Mouse (Mus musculus) ES-Bruce4 (cell line): Measurements from ENCODE around the gene Gm6268. TPM values are rescaled to one million over a fixed set of nuclear protein-coding genes. Genes with fewer than 3 reads are reported as not detected.

Experiments
- H3K27ac ChIP-seq: 2 replicates; pipeline ENCODE4 v1.5.1; 2012; ENCODE audit warnings: low read length, inconsistent platforms; ENCODE audit not compliant: insufficient read depth
- H3K27me3 ChIP-seq: 2 replicates; pipeline ENCODE4 v1.6.1; 2012; ENCODE audit warnings: mild to moderate bottlenecking, low read length, inconsistent platforms; ENCODE audit not compliant: control insufficient read depth, poor library complexity, insufficient read depth, severe bottlenecking
- H3K36me3 ChIP-seq: 2 replicates; pipeline ENCODE4 v1.6.1; 2012; ENCODE audit warnings: inconsistent platforms, mild to moderate bottlenecking, low read length, moderate library complexity; ENCODE audit not compliant: control insufficient read depth, poor library complexity, insufficient read depth, severe bottlenecking
- H3K4me1 ChIP-seq: one replicate; pipeline ENCODE4 v1.8.1; 2011; ENCODE audit warnings: low read length; ENCODE audit not compliant: control insufficient read depth, insufficient read depth
- H3K4me3 ChIP-seq: 2 replicates; pipeline ENCODE4 v1.5.1; 2011; ENCODE audit warnings: low read depth, mild to moderate bottlenecking, low read length
- H3K9ac ChIP-seq: 2 replicates; pipeline ENCODE4 v1.6.1; 2012; ENCODE audit warnings: low read depth, mild to moderate bottlenecking, inconsistent platforms; ENCODE audit not compliant: poor library complexity, severe bottlenecking
- H3K9me3 ChIP-seq: replicated peaks from 2 replicates; pipeline ENCODE4 v1.6.1; 2012; ENCODE audit warnings: mild to moderate bottlenecking, low read length, inconsistent platforms; ENCODE audit not compliant: control insufficient read depth, poor library complexity, insufficient read depth, severe bottlenecking
- CTCF ChIP-seq: IDR thresholded peaks from one replicate; pipeline ENCODE4 v1.8.1; 2011; ENCODE audit warnings: low read depth, low read length
- EP300 ChIP-seq: IDR thresholded peaks from 2 replicates; pipeline ENCODE4 v1.6.1; 2011; ENCODE audit warnings: low read depth, low read length; ENCODE audit not compliant: insufficient read depth
- POLR2A ChIP-seq: IDR thresholded peaks from one replicate; pipeline ENCODE4 v1.8.1; 2011; ENCODE audit warnings: low read length; ENCODE audit not compliant: insufficient read depth
- polyA plus RNA-seq: library from polyadenylated mRNA; stranded (reverse); fragments of >200 nt; gene quantifications from 2 replicates; pipeline ENCODE4 v1.2.4, GENCODE M21; 2011; ENCODE audit warnings: low read depth; ENCODE audit not compliant: missing spikeins, insufficient read depth, insufficient read length

Gene Gm6268
- not detected in 2 replicates for polyA plus RNA-seq

DNA sequence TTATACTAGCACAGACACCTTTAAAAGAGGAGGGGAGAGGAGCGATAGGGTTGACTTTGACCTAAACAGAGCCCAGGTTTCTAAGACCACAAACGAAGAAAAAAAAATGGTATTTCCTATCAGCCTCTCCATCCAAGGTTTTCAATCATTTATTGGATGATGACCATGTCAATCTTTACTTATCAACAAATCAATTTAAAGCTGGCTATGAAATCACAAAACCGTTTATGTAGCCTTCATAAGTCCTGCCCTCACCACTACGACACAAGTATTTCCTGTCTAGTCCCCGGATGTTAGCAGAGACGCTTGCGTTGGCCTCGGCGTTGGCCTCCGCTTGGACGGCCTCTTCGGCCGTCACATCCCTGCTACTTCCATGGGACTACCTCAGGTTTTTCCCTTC lies at the start of gene Gm6268:
Gene Gm6268 (plus strand): TSS at position 301 of the 400 bp plus-strand sequence.
- Histone ChIP-seq H3K27ac (no peak within 1 kb of the TSS), H3K36me3 (no peaks in the 10 kb centered on the region), H3K27me3 (no peaks in the 10 kb centered on the region), H3K4me1 (no peaks in the 10 kb centered on the region), H3K4me3 (no peak within 1 kb of the TSS), H3K9me3 (no peaks in the 10 kb centered on the region), H3K9ac (no peak within 1 kb of the TSS)
- TF ChIP-seq CTCF, result no peak
- TF ChIP-seq POLR2A, result no peak
- no peak for TF ChIP-seq EP300

DNA sequence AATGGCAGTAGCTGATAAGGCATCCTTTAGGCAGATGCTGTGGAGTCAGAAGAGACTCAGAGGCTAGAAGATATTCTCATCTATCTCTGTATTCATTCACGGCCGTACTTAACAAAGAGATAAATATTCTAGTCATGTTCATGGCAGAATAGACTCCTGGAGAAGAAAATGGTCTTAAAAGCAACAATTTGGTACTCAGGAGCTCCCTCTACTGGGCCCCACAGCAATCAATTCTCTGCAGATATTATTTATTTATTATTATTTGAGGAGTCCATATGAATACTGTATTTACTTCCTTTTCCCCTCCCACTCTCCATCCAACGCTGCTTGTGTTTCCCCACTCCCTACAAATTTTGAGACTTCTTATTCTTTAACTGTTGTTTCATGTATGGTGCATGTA lies 48.6 kb upstream of the Gm6268 start:
- Histone ChIP-seq H3K36me3 (no peaks in the 10 kb centered on the region), H3K4me1 (no peaks in the 10 kb centered on the region), H3K27me3 (no peaks in the 10 kb centered on the region), H3K9ac (no peak overlapping the region), H3K9me3 (no peaks in the 10 kb centered on the region), H3K27ac (no peak overlapping the region), H3K4me3 (no peak overlapping the region)
- TF ChIP-seq EP300, result no peak
- no peak for TF ChIP-seq CTCF
- TF ChIP-seq POLR2A, result no peak

- no peak overlapping the region for H3K4me3 ChIP-seq
- H3K9ac ChIP-seq, result no peak overlapping the region
- H3K36me3 ChIP-seq, result no peaks in the 10 kb centered on the region
- no peaks in the 10 kb centered on the region for H3K4me1 ChIP-seq
- TF ChIP-seq EP300 (no peak), POLR2A (no peak), CTCF (no peak)
- no peaks in the 10 kb centered on the region for H3K9me3 ChIP-seq
- no peak overlapping the region for H3K27ac ChIP-seq
- H3K27me3 ChIP-seq, result no peaks in the 10 kb centered on the region
Observed at GRCm38 (mm10) chrX:36385340-36385739, 15.7 kb upstream of the Gm6268 start.

DNA sequence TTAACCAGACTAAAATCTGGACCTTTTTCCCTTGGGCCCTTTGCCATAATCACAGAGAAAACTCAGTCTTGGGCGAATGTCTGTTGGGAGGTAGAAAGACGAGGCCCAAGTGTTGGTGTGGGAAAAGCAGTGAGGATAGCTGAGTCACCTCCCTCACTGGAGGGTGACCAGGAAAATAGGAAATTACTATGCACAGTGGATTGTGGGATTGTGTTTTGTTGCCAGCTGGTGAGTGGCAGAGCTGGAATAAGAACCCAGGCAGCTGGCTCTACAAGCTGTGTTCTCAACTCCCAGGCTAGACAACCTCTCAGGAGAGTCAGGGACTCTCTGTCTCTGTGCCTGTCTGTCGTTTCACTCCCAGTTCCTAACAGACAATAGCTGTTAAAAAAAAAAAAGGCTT lies 11.1 kb upstream of the Gm6268 start:
- Histone ChIP-seq H3K27ac (no peak overlapping the region), H3K4me3 (no peak overlapping the region), H3K9me3 (no peaks in the 10 kb centered on the region), H3K36me3 (no peaks in the 10 kb centered on the region), H3K4me1 (no peaks in the 10 kb centered on the region), H3K9ac (no peak overlapping the region), H3K27me3 (no peaks in the 10 kb centered on the region)
- TF ChIP-seq CTCF (no peak), POLR2A (no peak)

DNA sequence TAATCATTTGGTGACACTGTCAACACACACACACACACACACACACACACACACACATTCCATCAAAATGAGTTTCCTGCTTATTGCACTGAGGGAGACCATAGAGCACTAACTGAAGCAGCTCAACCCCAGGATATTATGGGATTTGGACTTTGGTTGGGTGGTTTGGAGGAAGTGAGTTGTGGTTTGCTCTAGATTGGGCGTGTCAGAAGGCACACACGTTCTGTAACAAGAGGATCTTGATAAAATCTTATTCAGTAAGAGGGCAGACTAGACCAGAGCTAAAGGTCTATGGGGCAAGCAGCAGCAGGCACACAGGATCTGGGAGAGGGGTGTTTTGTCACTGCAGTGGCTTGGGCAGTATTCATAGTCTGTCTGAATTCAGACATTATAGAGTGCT lies 10.6 kb upstream of the Gm6268 start:
- Histone ChIP-seq H3K4me3 (no peak overlapping the region), H3K9me3 (no peaks in the 10 kb centered on the region), H3K27me3 (no peaks in the 10 kb centered on the region), H3K4me1 (no peaks in the 10 kb centered on the region), H3K9ac (no peak overlapping the region), H3K36me3 (no peaks in the 10 kb centered on the region), H3K27ac (no peak overlapping the region)
- TF ChIP-seq POLR2A, result no peak
- no peak for TF ChIP-seq EP300
- no peak for TF ChIP-seq CTCF

GRCm38 (mm10) chrX:36392672-36393071 lies 8.4 kb upstream of the Gm6268 start:
- H3K4me1 ChIP-seq, result no peaks in the 10 kb centered on the region
- no peak overlapping the region for H3K9ac ChIP-seq
- TF ChIP-seq EP300 (no peak), CTCF (no peak), POLR2A (no peak)

DNA sequence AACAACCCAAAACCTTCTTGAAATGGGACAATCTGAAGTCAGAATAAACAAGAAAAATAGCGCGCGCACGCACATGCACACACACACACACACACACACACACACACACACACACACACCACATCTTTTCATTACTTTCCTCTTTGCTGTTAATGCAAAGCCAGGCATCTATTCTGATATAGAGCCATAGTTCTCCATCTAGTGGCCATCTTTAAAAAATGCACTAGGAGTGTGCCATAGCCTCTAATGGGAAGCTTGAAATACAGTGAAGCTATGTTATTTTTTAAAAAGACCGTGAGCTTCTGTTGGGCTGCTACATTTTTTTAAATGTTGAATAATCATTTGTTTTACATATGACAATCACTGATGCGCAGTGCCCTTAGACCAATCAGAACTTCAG lies 7.8 kb upstream of the Gm6268 start:
- Histone ChIP-seq H3K4me1 (no peaks in the 10 kb centered on the region), H3K27ac (no peak overlapping the region), H3K27me3 (no peaks in the 10 kb centered on the region), H3K9ac (no peak overlapping the region), H3K9me3 (no peaks in the 10 kb centered on the region), H3K36me3 (no peaks in the 10 kb centered on the region), H3K4me3 (no peak overlapping the region)
- TF ChIP-seq EP300, result no peak
- TF ChIP-seq POLR2A, result no peak
- TF ChIP-seq CTCF, result no peak

More at GRCm38 (mm10) chrX:36392672-36393071, 8.4 kb upstream of the Gm6268 start:
- H3K36me3 ChIP-seq, result no peaks in the 10 kb centered on the region
- H3K27me3 ChIP-seq, result no peaks in the 10 kb centered on the region
- H3K27ac ChIP-seq, result no peak overlapping the region
- H3K9me3 ChIP-seq, result no peaks in the 10 kb centered on the region
- H3K4me3 ChIP-seq, result no peak overlapping the region
